Mouse (Mus musculus) frontal cortex, adult (tissue): Measurements from ENCODE around the gene Fbxo11.
A peak's percentile ranks its signal among the peaks of the same experiment; 100 is the strongest.
"Not testable (repeated sequence)": the region's sequence is repeated elsewhere in the genome, so short reads cannot be mapped to it uniquely, and the experiment has no call there.

Experiments
- ATAC-seq: cut with Nextera tagmentation; 2 replicates; pipeline ENCODE4 v1.9.2; 2017; ENCODE audit warnings: mild to moderate bottlenecking, moderate library complexity, mixed read lengths; ENCODE audit not compliant: low TSS enrichment

The Fbxo11 gene

DNA sequence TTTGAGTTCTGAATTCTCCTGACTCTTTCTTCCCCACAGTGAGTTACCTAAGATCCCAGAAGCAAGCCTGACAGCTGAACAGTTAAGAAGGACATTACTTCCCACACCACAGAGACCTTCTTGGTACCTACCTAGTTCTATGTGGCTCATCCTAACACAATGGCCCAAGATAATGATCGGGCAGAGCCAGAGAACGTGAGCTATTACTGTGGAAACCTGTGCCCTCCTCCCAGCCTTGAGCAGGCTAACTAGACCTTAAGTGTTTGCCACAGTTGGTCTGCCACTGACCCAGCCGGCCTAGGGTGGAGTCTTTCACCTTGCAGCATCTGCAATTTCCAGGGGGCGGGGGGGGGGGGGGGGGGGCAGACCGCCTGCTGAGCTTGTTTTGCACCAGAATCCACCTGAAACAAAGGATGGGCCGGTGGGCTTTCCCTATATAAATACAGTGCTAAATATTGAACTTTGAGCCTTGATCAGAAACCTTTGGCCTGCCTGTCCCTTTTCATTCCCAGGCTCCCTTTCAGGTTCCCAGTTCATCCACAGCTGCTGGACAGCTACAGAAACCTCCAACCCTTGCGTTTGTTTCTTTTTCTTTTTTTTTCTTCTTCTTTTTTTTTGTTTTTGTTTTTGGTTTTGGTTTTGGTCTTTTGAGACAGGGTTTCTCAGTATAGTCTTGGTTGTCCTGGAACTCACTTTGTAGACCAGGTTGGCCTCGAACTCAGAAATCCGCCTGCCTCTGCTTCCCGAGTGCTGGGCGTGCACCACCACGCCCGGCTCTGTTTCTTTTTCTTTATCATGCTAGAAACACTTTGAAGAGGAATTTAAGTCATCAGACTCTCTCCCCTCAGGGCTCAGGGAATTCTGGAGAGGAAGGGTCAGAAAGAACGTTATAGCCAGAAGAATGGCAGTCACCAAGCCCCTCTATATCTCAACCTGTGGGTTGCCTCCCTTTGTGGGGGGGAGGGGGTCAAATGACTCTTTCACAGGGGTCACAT, 101.7 kb downstream of the Fbxo11 start:
- no peak for ATAC-seq

DNA sequence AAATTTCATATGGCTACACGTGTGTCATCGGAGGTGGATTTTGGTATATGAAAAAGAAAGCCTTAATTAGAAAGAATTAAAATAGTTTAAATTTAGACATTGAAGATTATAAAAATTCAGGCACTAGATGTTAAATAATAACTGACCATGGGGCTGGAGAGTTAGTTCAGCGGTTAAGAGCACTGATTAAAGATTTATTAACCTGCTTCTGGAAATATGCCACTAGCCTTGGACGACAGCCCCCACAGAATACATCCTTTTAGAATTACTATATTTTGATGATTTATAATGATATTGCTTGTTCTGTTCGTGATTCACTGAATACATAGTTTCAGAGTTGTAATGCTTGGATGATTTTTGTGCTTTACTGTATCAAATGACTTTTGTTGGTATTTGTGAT, 105.2 kb downstream of the Fbxo11 start:
- not testable (repeated sequence) for ATAC-seq

DNA sequence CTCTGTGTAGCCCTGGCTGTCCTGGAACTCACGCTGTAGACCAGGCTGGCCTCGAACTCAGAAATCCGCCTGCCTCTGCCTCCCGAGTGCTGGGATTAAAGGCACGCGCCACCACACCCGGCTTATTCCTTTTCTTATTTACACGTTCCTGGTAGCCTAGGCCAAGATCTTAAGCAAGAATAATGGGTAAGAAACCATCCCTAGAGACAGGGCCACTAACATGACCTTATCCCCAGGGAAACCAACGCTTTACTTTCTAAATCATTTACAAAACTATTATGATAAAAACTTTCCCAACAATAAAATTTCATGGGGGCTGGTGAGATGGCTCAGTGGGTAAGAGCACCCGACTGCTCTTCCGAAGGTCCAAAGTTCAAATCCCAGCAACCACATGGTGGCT, 105.7 kb downstream of the Fbxo11 start:
- not testable (repeated sequence) for ATAC-seq

- no peak for ATAC-seq
Observed at GRCm38 (mm10) chr17:87958283-87958682, 106.8 kb downstream of the Fbxo11 start.

DNA sequence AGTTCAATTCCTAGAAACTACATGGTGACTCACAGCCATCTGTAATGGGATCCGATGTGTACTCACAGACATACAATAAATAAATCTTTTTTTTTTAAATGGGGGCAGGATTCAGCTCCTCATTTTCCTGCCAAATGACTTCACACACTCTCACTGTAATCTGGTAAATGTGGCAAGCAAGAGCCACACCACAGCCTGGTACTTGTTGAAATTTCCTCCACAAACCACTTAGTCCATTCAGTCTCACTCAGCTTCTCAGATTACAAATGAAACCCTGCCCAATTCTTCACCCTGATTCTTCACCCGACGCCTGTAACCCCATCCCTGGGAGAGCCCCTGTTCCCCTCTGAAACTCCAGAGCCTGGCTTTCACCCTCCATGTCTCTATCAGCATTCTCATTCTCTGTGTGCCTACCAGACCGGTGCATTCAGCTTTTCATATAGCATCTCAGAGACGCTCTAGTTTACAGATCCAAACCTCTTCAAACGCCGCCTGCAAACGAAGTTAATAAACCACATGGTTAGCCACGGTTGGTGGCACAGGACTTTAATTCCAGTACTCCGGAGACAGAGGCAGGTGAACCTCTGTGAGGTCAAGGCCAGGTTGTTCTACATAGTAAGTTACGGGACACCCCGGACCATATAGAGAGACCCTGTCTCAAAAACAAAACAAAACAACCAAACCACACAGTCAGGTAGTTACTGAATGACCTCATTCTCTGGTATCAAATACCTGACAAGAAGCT, 107.8 kb downstream of the Fbxo11 start:
- ATAC-seq = no peak

- not testable (repeated sequence) for ATAC-seq
Observed at GRCm38 (mm10) chr17:87954618-87955124, 110.4 kb downstream of the Fbxo11 start.

DNA sequence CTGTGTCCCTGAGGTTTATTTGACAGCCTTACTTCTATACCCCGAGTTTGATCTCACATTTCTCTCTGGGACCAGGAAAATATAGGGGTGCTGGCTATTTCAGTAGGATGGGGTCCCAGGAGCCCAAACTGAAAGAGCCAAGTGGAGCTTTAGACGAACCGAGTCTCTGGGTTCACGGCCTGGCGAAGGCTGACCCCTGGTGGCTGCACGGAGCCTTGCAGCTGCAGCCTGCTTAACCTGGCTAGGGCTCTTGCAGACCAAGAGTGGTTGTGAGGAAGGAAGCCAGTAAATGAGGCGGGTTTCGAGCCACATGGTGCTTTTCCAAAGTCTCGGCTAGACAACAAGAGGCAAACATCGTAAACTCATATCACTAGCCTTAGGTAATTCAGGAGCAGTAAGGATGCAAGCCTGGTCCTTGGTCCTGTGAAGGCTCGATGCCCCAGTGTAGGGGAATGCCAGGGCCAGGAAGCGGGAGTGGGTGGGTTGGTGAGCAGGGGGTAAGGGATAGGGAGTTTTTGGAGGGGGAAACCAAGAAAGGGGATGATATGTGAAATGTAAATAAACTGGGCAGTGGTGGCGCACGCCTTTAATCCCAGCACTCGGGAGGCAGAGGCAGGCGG, 116.0 kb downstream of the Fbxo11 start:
- peak; percentile 85 for ATAC-seq
